20 mouse cellular contexts compared by ENCODE assay signal in the genomic region with DNA sequence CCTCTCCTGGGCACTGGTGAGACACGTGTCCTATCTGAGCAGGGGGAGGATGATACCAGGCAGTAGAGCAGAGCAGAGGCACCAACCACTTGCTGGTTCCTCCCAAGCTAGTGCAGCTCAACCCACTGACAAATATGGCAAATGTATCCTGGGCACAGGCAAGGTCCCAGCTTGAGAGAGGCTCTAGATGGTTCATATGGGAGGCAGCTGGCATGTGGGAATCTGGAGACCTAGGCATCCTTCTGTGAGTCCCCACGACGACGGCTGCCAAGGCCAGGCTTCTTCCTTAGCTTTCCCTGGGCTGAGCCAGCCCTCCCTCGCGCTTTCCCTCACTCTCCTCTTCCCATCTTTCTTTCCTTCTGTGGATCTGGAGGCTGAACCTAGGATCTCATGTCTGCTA. TPM values are rescaled to one million over a fixed set of nuclear protein-coding genes. Genes with fewer than 3 reads are reported as not detected.
DNase-seq lines count a peak whose midpoint lies in the region; ATAC-seq and TF ChIP-seq lines count a peak whose summit lies in the region.
"Had no signal": no experiment of that assay in that cellular context is flagged by ENCODE, and none has a peak within 500 bp of the region (broad histone marks: within the 10 kb centered on the region; RNA-seq: fewer than 3 reads in every experiment).

No protein-coding gene starts in this region.

- peak overlapping the region; percentile 8; the same call in 1 of the 2 replicates for H3K27ac ChIP-seq in left cerebral cortex, adult 2 months
- H3K27ac ChIP-seq in intestine, embryonic 15.5 days, result peak overlapping the region; percentile 77; the same call in 1 of the 2 replicates
- H3K27ac ChIP-seq: embryonic facial prominence, embryonic 12.5 days; hindbrain, embryonic 12.5 days had no signal

- DNase-seq in frontal cortex, postnatal 14 days (ENCODE audit: low spot score in 2 of 2), result no peak
- DNase-seq in left cerebral cortex, adult 2 months (ENCODE audit: extremely low spot score in 1 of 2, low spot score in 2 of 2), result no peak
- DNase-seq in left cerebral cortex, adult 18-20 months (ENCODE audit: low spot score in 2 of 2), result no peak
- DNase-seq in telencephalon, adult 2 months (ENCODE audit: low read depth, low spot score), result peak; percentile 58
- no peak for DNase-seq in testis, postnatal 14 days (ENCODE audit: low spot score)
- no peak for DNase-seq in urinary bladder, adult 2 months (ENCODE audit: low spot score)
- DNase-seq: adrenal gland, postnatal 14 days; cerebellum, adult 11-12 months; cerebellum, adult 9-10 months; cerebellum, postnatal 25 days; gastrocnemius, postnatal 36 days; heart, adult 11 months; heart, postnatal 10 days; heart, postnatal 4 days had no signal

- H3K4me3 ChIP-seq in left cerebral cortex, adult 2 months, result no peak overlapping the region
- H3K4me3 ChIP-seq in intestine, embryonic 15.5 days (replicated peaks), result no peak overlapping the region
- H3K4me3 ChIP-seq: embryonic facial prominence, embryonic 12.5 days; hindbrain, embryonic 12.5 days had no signal

- WGBS in intestine, embryonic 15.5 days, result 83% methylated on average over 6 of the region's 6 CpGs

- ATAC-seq in frontal cortex, adult (ENCODE audit: low TSS enrichment), result peak; percentile 39
- no peak for ATAC-seq in intestine, embryonic 15.5 days
- ATAC-seq: forebrain, embryonic 16.5 days; hindbrain, embryonic 16.5 days had no signal

- H3K4me1 ChIP-seq in intestine, embryonic 15.5 days (replicated peaks), result peaks cover 23% of the 10 kb centered on the region

- H3K27me3 ChIP-seq in intestine, embryonic 15.5 days (replicated peaks), result no peaks in the 10 kb centered on the region
- H3K27me3 ChIP-seq: embryonic facial prominence, embryonic 12.5 days; hindbrain, embryonic 12.5 days had no signal

- intact Hi-C loops in left cerebral cortex, adult 2 months (cut with DNase I), result no loop called here

- H3K36me3 ChIP-seq in intestine, embryonic 15.5 days, result 0 out of 2 replicates have a peak, but pooled peaks cover 4% of the 10 kb centered on the region

- no peak overlapping the region for H3K9ac ChIP-seq in intestine, embryonic 15.5 days
- H3K9ac ChIP-seq: embryonic facial prominence, embryonic 12.5 days; hindbrain, embryonic 12.5 days had no signal

- TF ChIP-seq CTCF in left cerebral cortex, adult 2 months (IDR thresholded peaks at IDR 0.05), result no peak

- no peak overlapping the region for H3K4me2 ChIP-seq in intestine, embryonic 15.5 days (replicated peaks)
- H3K4me2 ChIP-seq: embryonic facial prominence, embryonic 12.5 days; hindbrain, embryonic 12.5 days had no signal

- no peaks in the 10 kb centered on the region for H3K9me3 ChIP-seq in intestine, embryonic 15.5 days
- H3K9me3 ChIP-seq: embryonic facial prominence, embryonic 12.5 days; hindbrain, embryonic 12.5 days had no signal

RNA-seq across cellular contexts. Expression of gene Cebpg, which starts 25.8 kb away (rescaled TPM):
- total RNA-seq in left cerebral cortex, adult 2 months (2021), result 10 to 100 TPM; 34.3 to 38.4 TPM
- total RNA-seq in left cerebral cortex, adult 18-20 months (2021), result 10 to 100 TPM; 34.4 to 36.3 TPM
- 44.5 and 45.3 TPM in 2 replicates for polyA plus RNA-seq in intestine, embryonic 15.5 days (2015; fragmentation: Nextera tagmentation; extraction: Ambion mirVana)
- 27.0 and 30.3 TPM in 2 replicates for polyA plus RNA-seq in urinary bladder, adult 2 months (2012; rRNA removed)
